Mouse (Mus musculus) cerebellum, adult 9-11 months (tissue): ENCODE data around the gene Aaed1.
"Not testable (repeated sequence)": the region's sequence is repeated elsewhere in the genome, so short reads cannot be mapped to it uniquely, and the experiment has no call there.

ENCODE experiments used
- DNase-seq: peaks from one replicate; pipeline ENCODE4 v3.0.0; 2022

Gene Aaed1

GRCm38 (mm10) chr13:64307508-64307907, 5.0 kb downstream of the Aaed1 start:
- DNase-seq: peak; percentile 81

DNA sequence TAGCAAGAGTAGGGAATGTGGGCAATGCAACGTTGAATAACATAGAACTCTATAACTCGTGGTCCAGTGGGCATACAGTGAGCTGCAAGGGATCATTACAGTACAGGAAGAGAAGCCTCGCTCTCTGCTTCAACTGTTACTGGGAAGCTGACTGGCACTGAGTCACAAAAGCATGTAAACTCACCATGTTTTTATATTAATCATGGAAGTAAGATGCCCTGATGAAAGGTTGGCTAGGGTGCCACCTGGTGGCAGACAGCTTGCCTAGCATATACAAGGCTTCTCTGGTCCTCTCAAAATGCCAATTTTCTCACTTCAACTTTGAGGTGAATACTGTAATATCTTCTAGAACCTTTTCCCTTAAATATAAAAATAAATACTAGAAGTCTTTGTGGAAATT, 6.4 kb downstream of the Aaed1 start:
- DNase-seq: peak; percentile 54

DNA sequence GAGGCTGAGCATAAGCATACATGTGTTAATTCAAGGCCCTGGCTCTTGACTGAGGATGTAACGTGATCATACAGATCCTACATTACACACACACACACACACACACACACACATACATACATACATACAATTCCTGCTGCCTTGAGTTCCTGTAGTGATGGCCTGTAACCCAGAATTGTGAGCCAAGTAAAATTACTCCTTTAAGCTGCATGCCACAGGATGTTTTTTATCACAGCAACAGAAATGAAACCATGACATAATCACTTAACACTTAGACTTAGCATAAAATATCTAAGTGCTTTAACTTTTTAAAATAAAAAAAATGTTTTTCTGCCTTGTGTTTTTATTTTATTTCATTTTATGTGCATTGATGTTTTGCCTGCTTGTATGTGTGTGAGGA, 13.4 kb downstream of the Aaed1 start:
- no peak for DNase-seq

DNA sequence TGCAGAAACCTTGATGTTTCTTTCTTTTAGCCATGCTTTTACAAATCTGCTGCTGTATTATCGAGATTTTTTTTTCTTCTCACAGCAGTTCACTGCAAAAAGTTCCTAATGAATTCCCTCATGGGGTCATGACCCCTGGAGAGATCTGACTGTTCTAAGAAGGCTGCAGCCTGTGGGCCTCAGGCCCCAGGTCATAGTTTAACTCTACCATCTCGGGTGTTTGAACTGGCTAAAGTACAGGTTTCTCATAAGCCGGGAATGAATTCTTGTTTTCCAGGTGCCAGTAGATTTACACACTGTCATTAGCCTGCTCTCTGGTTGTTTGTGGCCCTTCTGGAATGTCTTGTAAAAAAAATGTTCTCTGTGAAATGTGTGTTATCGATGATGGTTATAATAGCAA, 25.7 kb downstream of the Aaed1 start:
- DNase-seq: no peak

DNA sequence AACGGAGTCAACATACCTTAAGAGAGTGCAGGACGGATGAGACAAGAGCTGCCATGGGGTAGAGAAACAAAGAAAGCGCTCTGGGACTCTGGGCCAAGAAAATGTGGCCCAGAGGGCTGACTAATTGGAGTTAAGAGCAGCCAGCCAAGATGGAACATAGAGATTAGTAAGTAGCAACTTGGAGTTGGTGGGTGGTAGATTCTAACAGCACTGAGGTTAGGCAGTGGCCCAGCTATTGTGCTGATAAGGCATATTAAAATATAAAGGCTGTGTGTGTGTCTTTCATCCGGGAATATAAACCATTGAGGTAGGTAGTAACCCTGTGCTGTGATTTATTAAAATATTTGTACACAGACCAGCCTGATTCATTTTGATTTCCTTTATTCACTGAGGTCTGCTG, 26.2 kb downstream of the Aaed1 start:
- no peak for DNase-seq

DNA sequence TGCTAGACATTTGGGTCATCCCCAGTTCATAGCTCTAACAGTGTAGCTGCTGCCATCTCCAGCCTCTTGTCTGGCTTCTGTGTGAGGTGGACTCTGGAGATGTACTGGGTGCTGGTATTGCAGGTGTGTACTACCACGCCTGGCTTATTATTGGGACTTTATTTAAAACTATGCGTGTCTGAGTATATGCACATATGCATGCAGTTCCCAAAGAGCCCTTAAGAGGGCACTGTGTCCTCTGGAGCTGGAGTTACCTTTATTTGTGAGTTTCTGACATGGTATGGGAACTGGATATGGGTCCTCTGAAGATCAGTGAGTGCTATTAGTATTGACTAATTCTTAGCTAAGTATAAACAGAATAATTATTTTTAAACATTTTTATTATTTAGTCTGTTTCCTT, 27.8 kb downstream of the Aaed1 start:
- no peak for DNase-seq

DNA sequence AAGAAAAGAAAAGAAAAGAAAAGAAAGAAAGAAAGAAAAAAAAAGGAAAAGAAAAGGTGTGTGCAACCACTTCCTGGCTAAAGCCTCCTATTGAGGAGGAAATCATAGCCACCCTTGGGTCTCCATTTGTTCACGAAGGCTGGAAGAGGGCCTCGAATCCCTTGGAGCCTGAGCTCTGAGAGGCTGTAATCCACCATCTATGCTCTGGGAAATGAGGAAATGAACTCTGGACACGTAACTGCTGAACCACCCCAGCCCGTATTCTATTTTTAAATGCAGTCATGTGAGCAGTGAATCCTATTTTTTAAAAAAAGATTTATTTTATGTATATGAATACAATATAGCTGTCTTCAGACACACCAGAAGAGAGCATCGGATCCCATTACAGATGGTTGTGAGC, 31.6 kb downstream of the Aaed1 start:
- no peak for DNase-seq

- no peak for DNase-seq
Measured at GRCm38 (mm10) chr13:64275754-64276127, 36.8 kb downstream of the Aaed1 start.

- peak; percentile 82 for DNase-seq
Measured at GRCm38 (mm10) chr13:64274879-64275753, 37.4 kb downstream of the Aaed1 start, which contains the start of gene Cdc14b. Cdc14b (minus strand) TSS chr13:64275290.

DNA sequence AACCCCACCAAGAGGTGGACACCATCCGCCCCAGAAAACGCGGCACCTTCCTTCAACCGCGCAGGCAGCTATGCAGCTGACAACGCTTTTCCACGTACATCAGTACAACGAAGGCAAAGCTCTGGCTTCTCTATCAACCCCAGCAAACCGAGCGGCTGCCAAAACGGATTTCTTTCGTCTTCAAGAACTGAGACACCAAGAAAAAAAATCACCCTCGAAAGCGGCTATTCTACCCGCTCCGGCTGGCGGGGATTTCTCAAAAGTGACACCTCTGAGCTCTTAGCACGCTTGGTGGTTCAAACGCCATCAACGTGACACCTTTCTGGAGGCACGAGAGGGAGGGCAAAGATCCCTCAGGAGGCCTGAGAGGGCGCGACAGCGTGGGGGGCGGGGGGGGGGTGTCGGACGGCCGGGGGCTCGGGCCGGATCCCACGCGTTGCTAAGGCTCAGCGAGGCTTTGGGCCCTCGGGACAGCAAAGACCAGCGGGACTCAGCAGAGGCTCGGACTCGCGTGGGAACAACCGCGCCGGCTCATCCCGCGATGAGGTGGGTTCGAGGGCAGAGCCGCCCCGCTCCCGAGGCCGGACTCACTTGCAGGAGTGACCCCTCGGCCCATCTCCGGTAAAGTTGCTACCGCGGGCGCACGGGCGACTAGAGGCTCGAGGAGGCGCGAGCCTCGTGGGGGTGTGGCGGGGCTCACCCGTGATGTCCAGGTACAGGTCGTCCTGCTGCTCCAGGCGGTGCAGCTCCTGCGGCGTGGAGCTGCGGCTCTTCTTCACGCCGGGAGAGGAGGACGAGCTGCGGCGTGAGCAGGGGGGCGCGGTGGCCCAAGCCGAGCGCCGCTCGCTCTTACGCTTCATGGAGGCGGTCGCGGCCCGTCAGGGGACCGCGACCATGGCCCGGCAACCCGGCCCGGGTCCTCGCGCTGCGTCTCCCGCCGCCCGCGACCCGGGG, 38.3 kb downstream of the Aaed1 start:
- peak; percentile 56 for DNase-seq

GRCm38 (mm10) chr13:64273352-64273751, 39.2 kb downstream of the Aaed1 start:
- no peak for DNase-seq

- DNase-seq: no peak
Measured at GRCm38 (mm10) chr13:64268384-64268783, 44.1 kb downstream of the Aaed1 start.

- DNase-seq: no peak
Measured at GRCm38 (mm10) chr13:64267151-64267550, 45.4 kb downstream of the Aaed1 start.

DNA sequence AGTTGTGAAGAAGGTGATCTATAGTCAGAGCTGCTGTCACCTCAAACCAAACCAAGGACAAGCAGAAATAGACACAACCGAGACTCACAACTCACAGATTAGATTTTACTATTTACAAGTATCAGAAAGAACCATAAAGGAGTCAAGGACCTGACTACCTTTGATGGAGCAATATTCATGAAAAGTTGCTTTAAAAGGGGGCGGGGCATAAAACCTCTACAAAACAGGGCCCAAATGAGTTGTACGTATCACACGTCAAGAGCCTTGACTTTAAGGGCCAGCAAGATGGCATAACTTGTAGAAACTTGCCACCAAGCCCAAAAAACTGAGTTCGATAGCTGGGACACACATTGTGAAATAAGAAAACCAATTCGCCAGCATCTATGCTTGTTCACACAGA, 47.9 kb downstream of the Aaed1 start:
- DNase-seq: no peak

- DNase-seq: peak; percentile 39
Measured at GRCm38 (mm10) chr13:64259903-64260302, 52.6 kb downstream of the Aaed1 start.

- peak; percentile 88 for DNase-seq
Measured at GRCm38 (mm10) chr13:64258516-64258821, 54.0 kb downstream of the Aaed1 start.

DNA sequence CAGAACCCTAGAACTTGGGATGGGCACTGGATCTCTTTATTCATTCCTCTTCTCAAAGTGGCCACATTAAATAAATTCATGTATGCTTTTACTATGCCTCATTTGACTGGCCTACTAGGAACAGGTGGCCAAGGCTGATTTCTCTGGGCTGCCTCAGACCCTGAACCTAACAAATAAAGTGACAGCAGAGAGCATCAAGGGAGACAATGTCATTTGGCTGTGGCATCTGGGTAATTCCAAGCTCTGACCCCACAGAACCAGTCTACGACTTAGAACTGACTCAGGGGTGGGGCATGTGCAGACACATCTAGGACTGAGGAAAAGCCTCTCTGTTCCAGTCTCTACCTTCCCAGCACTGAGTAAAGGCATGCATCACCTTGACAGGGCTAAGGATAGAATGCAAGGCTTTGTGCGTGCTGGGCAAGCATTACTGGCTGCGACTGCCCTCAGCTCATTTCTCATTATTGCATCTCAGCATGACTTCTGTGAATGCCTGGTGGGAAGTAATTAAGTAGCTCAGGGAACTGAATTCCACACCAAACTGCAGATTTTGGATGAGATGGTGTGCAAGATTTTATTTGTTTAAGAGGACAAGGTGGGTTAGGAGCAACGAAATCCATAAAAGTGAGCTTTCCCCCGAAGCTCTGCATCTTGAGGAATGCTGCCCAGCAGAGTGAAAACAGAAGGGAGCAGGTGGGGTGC, 54.5 kb downstream of the Aaed1 start:
- DNase-seq: peak; percentile 81

DNA sequence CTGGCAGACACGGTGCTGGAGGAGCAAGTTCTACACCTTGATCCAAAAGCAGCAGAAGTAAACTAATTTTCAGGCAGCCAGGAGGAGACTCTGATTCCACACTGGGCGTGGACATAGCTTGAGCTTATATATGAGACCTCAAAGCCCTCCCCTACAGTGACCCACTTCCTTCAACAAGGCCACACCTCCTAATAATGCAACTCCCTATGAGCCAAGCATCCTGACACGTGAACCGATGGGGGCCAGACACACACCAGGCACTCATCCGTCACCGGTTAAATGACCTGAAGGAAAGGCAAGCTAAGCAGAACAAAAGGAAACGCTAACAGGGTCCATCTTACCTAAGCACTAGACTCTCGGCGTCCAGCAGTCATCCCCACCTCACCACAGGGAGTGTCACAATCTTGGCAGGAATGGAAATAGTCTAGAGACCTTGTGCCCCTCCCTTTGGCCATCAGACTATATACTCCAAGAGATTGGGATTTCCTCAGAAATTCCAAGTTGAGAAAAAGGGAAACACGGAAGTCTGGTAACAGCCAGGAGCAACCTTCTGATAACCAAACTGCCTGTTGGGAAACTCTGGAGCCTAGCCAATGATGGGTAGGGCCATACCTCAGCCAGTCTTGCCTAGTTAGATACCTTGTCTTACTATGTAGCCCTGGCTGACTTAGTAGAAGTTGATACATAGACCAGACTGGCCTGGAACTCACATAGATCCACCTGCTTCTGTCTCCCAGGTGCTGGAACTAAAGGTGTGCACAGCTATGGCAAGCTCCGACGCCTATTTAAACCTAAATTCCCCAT, 55.3 kb downstream of the Aaed1 start:
- peak; percentile 55 for DNase-seq

DNA sequence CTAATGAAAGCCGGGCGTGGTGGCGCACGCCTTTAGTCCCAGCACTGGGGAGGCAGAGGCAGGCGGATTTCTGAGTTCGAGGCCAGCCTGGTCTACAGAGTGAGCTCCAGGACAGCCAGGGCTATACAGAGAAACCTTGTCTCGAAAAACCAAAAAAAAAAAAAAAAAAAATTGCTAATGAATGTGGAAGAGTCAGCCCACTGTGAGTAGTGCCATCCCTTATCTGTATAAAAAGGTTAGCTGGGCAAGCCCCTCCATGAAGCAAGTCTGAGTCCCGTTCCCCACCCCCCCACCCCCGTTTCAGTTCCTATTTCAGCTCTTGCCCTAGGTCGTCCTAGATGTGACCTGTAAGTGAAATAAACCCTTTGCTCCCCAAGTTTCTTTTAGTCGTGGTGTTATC, 58.3 kb downstream of the Aaed1 start:
- DNase-seq: not testable (repeated sequence)

GRCm38 (mm10) chr13:64253697-64254096, 58.8 kb downstream of the Aaed1 start:
- DNase-seq: no peak

- no peak for DNase-seq
Measured at GRCm38 (mm10) chr13:64252147-64252546, 60.4 kb downstream of the Aaed1 start.

DNA sequence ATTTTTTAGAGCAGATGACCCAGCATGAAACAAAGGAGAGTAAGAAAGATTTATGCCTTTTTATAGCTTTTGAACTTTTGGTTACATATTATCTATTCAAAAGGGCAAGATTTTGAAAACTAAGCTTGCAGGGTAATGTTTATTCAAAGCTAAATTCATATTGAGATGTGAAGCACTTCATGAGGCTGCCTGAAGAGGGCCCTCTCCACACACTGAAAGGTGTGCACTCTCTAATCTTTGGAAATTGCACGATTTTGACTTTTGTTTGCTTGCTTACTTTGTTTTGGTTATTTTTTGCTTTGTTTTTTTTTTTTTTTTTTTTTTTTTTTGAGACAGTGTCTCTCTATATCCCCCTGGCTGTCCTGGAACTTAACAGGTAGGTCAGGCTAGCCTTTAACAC, 62.1 kb downstream of the Aaed1 start:
- DNase-seq: no peak
